Mouse (Mus musculus): ENCODE data around the gene Tm9sf2. TPM values are rescaled to one million over a fixed set of nuclear protein-coding genes. Genes with fewer than 3 reads are reported as not detected.
"Not testable (repeated sequence)": the region's sequence is repeated elsewhere in the genome, so short reads cannot be mapped to it uniquely, and the experiment has no call there.

The Tm9sf2 gene
- polyA plus RNA-seq (2015; fragmentation: Nextera tagmentation; extraction: Ambion mirVana): 105 and 111 TPM in 2 replicates

DNA sequence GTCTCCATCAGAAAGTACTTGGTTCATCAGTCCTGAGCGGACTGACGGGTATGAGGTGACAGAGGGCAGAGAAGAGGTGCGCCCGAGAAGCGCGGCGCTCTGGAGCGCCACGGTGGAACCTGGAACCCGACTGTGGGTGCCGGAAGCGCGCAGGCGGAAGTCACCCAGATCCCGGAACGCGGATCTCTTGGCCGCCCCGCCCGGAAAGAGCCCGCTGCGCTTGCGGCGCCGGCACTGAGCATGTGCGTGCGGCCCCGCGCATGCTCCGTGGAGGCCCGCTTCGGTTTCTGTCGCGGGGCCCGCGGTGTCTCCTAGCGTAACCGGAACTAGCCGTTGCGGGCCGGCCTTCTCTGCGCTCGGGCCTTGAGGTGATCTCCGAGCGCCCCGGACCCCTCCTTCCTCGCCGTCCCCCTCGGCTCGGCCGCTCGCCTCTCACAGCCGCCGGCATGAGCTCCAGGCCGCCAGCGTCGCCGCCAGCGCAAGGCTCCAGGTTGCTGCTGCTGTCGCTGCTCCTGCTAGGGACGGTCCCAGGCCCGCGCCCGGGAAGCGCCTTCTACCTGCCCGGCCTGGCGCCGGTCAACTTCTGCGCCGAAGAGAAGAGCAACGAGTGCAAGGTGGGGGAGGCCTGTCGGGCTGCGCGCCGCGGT is at the start of gene Tm9sf2:
TSS of gene Tm9sf2 (plus strand) at position 217 of the 647 bp plus-strand sequence.
- under 1% methylated on average over 76 of the region's 76 CpGs for WGBS
- H3K9ac ChIP-seq (replicated peaks): peak within 1 kb of the TSS; percentile 94
- peak within 1 kb of the TSS; percentile 90 for H3K27ac ChIP-seq
- H3K4me3 ChIP-seq (replicated peaks): peak within 1 kb of the TSS; percentile 92
- no peaks in the 10 kb centered on the region for H3K27me3 ChIP-seq
- peaks cover 46% of the 10 kb centered on the region for H3K4me1 ChIP-seq (replicated peaks)
- H3K36me3 ChIP-seq: peaks cover 9% of the 10 kb centered on the region
- peak; percentile 96 for ATAC-seq
- peak within 1 kb of the TSS; percentile 84 for H3K4me2 ChIP-seq (replicated peaks)
- no peaks in the 10 kb centered on the region; the same call in 1 of the 2 replicates for H3K9me3 ChIP-seq

- H3K27me3 ChIP-seq: no peaks in the 10 kb centered on the region
- H3K36me3 ChIP-seq: no peaks in the 10 kb centered on the region
- no peak overlapping the region for H3K27ac ChIP-seq
- ATAC-seq: no peak
- no peaks in the 10 kb centered on the region for H3K4me1 ChIP-seq (replicated peaks)
- no peak overlapping the region for H3K9ac ChIP-seq (replicated peaks)
- H3K4me2 ChIP-seq (replicated peaks): no peak overlapping the region
- H3K4me3 ChIP-seq (replicated peaks): no peak overlapping the region
- no peaks in the 10 kb centered on the region for H3K9me3 ChIP-seq
- 49% methylated on average over 2 of the region's 2 CpGs for WGBS
These were observed 48.9 kb upstream of the Tm9sf2 start for GRCm38 (mm10) chr14:122057941-122058346.

DNA sequence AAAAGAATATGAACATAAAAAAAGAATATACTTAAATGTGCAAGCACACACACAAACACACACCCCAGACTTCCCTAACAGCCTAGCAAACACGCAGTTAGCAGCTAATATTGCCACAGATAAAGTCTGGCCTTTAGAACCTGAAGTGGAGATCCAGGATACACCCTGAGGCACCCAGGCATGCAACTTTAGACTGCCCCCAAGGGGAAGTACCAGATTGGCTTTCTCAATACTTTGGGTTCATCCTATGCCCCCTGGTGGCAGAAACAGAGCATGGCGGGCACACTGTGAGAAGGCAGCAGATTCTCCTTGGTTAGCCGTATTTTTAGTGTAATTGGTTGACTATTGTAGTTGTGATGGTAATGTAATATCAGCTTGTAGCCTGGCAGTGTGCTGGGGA is 46.2 kb upstream of the Tm9sf2 start:
- H3K9me3 ChIP-seq: no peaks in the 10 kb centered on the region
- no peaks in the 10 kb centered on the region for H3K4me1 ChIP-seq (replicated peaks)
- ATAC-seq: peak; percentile 56; the same call in 1 of the 2 replicates
- H3K4me3 ChIP-seq (replicated peaks): no peak overlapping the region
- H3K36me3 ChIP-seq: no peaks in the 10 kb centered on the region
- 11% methylated on average over 3 of the region's 3 CpGs for WGBS
- no peak overlapping the region for H3K4me2 ChIP-seq (replicated peaks)
- no peak overlapping the region for H3K27ac ChIP-seq
- no peak overlapping the region for H3K9ac ChIP-seq (replicated peaks)
- no peaks in the 10 kb centered on the region for H3K27me3 ChIP-seq

- ATAC-seq: no peak
- Histone ChIP-seq H3K9me3 (no peaks in the 10 kb centered on the region), H3K36me3 (no peaks in the 10 kb centered on the region), H3K9ac (replicated peaks) (no peak overlapping the region), H3K27ac (no peak overlapping the region), H3K4me1 (replicated peaks) (no peaks in the 10 kb centered on the region), H3K4me2 (replicated peaks) (no peak overlapping the region), H3K4me3 (replicated peaks) (no peak overlapping the region), H3K27me3 (no peaks in the 10 kb centered on the region)
- WGBS: 91% methylated on average over 6 of the region's 6 CpGs
These were observed 45.5 kb upstream of the Tm9sf2 start for GRCm38 (mm10) chr14:122061376-122061775.

DNA sequence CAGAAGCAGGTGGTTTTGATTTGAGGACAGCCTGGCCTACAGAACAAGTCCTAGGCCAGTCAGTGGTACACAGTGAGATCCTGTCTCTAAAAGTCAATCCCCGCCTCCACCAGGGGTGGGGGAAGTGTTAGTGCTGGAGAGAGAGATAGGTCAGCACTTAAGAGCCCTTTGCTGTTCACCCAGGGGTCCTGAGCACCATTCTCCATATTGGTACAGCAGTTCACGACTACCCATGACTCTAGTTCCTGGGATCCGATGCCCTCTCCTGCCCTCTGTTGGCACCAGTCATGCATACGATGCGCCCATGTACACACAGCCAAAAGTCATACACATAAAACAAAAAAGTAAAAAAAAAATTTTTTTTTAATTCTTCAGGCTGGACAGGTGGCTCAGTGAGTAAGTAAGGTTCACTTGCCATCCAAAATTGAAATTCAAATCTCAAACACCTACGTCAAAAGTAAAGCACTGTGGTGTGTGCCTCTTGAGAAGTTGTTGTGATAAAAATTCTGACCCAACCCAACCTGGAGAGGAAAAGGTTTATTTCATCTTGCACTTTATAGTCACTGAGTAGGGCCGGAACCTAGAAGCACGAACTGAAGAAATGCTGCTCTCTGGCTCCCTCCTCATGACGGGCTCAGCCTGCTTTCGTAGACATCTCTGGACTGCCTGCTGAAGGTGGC is 44.3 kb upstream of the Tm9sf2 start:
- Histone ChIP-seq H3K36me3 (no peaks in the 10 kb centered on the region), H3K9ac (replicated peaks) (no peak overlapping the region), H3K27me3 (no peaks in the 10 kb centered on the region), H3K4me1 (replicated peaks) (no peaks in the 10 kb centered on the region), H3K9me3 (no peaks in the 10 kb centered on the region), H3K4me3 (replicated peaks) (no peak overlapping the region), H3K4me2 (replicated peaks) (no peak overlapping the region), H3K27ac (no peak overlapping the region)
- no peak for ATAC-seq
- 87% methylated on average over 10 of the region's 10 CpGs for WGBS

- Histone ChIP-seq H3K27ac (no peak overlapping the region), H3K9me3 (no peaks in the 10 kb centered on the region), H3K4me3 (replicated peaks) (no peak overlapping the region), H3K9ac (replicated peaks) (no peak overlapping the region), H3K27me3 (no peaks in the 10 kb centered on the region), H3K36me3 (no peaks in the 10 kb centered on the region), H3K4me1 (replicated peaks) (no peaks in the 10 kb centered on the region), H3K4me2 (replicated peaks) (no peak overlapping the region)
- no peak for ATAC-seq
- 82% methylated on average over 5 of the region's 5 CpGs for WGBS
These were observed 43.2 kb upstream of the Tm9sf2 start for GRCm38 (mm10) chr14:122063599-122063998.

- ATAC-seq: no peak
- Histone ChIP-seq H3K36me3 (no peaks in the 10 kb centered on the region), H3K4me1 (replicated peaks) (no peaks in the 10 kb centered on the region), H3K27ac (no peak overlapping the region), H3K27me3 (no peaks in the 10 kb centered on the region), H3K4me2 (replicated peaks) (no peak overlapping the region), H3K9me3 (no peaks in the 10 kb centered on the region), H3K9ac (replicated peaks) (no peak overlapping the region), H3K4me3 (replicated peaks) (no peak overlapping the region)
- 10% methylated on average over 2 of the region's 2 CpGs for WGBS
These were observed 42.3 kb upstream of the Tm9sf2 start for GRCm38 (mm10) chr14:122064519-122064918.

DNA sequence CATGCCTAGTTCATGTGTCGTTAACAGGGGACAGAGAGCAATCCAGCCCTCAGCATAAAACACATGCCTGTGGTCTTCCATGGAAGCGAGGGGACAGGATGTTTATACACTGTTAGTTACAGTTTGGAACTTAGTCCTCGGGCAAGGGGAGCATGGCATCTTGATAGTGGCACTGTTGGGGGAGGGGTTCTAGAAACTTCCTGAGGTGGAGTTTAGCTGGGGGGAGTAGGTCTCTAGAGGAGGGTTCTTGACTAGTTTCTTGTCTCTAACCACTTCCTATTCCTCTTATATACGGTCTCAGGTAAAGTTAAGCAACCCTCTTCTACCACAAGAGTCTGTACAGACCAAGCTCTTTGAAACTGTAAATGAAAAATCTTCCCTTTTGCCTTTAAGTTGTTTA is 40.6 kb upstream of the Tm9sf2 start:
- Histone ChIP-seq H3K9ac (replicated peaks) (no peak overlapping the region), H3K27ac (no peak overlapping the region), H3K9me3 (no peaks in the 10 kb centered on the region), H3K36me3 (no peaks in the 10 kb centered on the region), H3K4me3 (replicated peaks) (no peak overlapping the region), H3K4me1 (replicated peaks) (no peaks in the 10 kb centered on the region), H3K27me3 (no peaks in the 10 kb centered on the region), H3K4me2 (replicated peaks) (no peak overlapping the region)
- no peak for ATAC-seq
- 87% methylated on average over 4 of the region's 4 CpGs for WGBS

DNA sequence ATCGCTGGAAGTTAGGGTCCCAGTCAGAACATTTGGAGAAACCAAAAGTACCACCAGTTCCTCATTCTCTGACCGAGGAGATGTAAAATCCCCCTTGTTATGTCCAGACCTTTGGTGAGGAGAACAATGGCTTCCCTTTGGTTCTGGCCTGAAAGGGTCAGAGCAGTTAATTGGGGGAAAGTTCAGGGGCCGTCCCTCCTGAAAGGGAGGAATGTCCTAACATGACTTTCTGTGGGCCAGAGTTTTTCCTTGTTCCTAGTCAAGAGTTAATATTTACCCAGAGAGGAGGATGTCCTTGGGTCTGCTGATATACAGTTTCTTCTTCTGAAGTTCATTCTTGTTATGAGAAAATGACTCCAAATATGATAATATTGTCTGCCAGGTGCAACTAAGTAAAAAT is 38.8 kb upstream of the Tm9sf2 start:
- not testable (repeated sequence) for H3K9ac ChIP-seq (replicated peaks); ATAC-seq; H3K4me2 ChIP-seq (replicated peaks); H3K4me1 ChIP-seq (replicated peaks); H3K27ac ChIP-seq; H3K27me3 ChIP-seq; H3K4me3 ChIP-seq (replicated peaks); H3K9me3 ChIP-seq; H3K36me3 ChIP-seq
- WGBS: 36% methylated on average over 3 of the region's 3 CpGs

GRCm38 (mm10) chr14:122068801-122069695 is 37.8 kb upstream of the Tm9sf2 start:
- Histone ChIP-seq H3K4me2 (replicated peaks) (no peak overlapping the region), H3K27ac (no peak overlapping the region), H3K36me3 (no peaks in the 10 kb centered on the region), H3K9ac (replicated peaks) (no peak overlapping the region), H3K4me1 (replicated peaks) (no peaks in the 10 kb centered on the region), H3K9me3 (no peaks in the 10 kb centered on the region), H3K4me3 (replicated peaks) (no peak overlapping the region), H3K27me3 (no peaks in the 10 kb centered on the region)
- no peak for ATAC-seq
- WGBS: 68% methylated on average over 11 of the region's 11 CpGs

GRCm38 (mm10) chr14:122069948-122070347 is 36.9 kb upstream of the Tm9sf2 start:
- WGBS: 85% methylated on average over 3 of the region's 3 CpGs
- Histone ChIP-seq H3K27me3 (no peaks in the 10 kb centered on the region), H3K9me3 (no peaks in the 10 kb centered on the region), H3K4me1 (replicated peaks) (no peaks in the 10 kb centered on the region), H3K4me2 (replicated peaks) (no peak overlapping the region), H3K27ac (no peak overlapping the region), H3K9ac (replicated peaks) (no peak overlapping the region), H3K36me3 (no peaks in the 10 kb centered on the region), H3K4me3 (replicated peaks) (no peak overlapping the region)
- ATAC-seq: no peak

DNA sequence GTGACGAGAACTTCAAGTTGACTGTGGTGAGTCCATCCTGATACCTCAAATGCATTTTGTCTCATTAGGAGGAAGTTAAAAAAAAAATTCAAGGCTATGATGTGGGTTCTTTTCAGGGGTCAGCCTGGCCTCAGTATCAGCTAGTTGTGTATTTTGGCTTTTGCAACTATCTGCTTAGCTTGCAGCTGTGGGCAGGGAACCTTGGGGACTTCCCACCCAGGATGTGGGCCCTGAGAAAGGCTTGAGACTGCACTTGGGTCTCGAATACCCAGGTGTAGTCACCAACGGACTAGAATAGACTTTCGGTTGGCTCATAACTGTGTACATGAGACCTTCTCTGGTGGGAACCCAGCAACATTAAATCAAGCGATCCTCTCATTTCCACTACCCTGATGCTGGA is 33.4 kb upstream of the Tm9sf2 start:
- H3K4me2 ChIP-seq (replicated peaks): no peak overlapping the region
- no peak for ATAC-seq
- WGBS: 91% methylated on average over 5 of the region's 5 CpGs
- H3K4me3 ChIP-seq (replicated peaks): no peak overlapping the region
- no peaks in the 10 kb centered on the region for H3K9me3 ChIP-seq
- H3K9ac ChIP-seq (replicated peaks): no peak overlapping the region
- H3K4me1 ChIP-seq (replicated peaks): no peaks in the 10 kb centered on the region
- H3K27ac ChIP-seq: no peak overlapping the region
- H3K27me3 ChIP-seq: no peaks in the 10 kb centered on the region
- H3K36me3 ChIP-seq: no peaks in the 10 kb centered on the region

Data from midbrain, embryonic 13.5 days (tissue).